Mouse (Mus musculus) heart, postnatal 10 days (tissue): ENCODE data around the gene Tpcn2. TPM values are rescaled to one million over a fixed set of nuclear protein-coding genes. Genes with fewer than 3 reads are reported as not detected.

Experiments used
- DNase-seq, 2 experiments: peaks; one replicate each; pipeline ENCODE4 v3.0.0; 2021
- intact Hi-C: fragments of 180-260 bp; cut with DNase I; formaldehyde crosslinking; loops from one replicate; pipeline ENCODE4 v1.15.1; 2025
- total RNA-seq, 2 experiments: library from RNA; stranded (reverse); gene quantifications; 2 replicates each; pipeline ENCODE4 v1.2.3; 2021

The Tpcn2 gene
- total RNA-seq, 2 experiments from 2014 or later = 5.5 to 7.6 TPM

- intact Hi-C loops = no loop called here
- DNase-seq = peak; percentile 79 to 86
Observed at GRCm38 (mm10) chr7:145300321-145301007, 16.7 kb upstream of the Tpcn2 start, which contains the start of gene Mrgprf. Mrgprf (plus strand) TSS chr7:145300828.

DNA sequence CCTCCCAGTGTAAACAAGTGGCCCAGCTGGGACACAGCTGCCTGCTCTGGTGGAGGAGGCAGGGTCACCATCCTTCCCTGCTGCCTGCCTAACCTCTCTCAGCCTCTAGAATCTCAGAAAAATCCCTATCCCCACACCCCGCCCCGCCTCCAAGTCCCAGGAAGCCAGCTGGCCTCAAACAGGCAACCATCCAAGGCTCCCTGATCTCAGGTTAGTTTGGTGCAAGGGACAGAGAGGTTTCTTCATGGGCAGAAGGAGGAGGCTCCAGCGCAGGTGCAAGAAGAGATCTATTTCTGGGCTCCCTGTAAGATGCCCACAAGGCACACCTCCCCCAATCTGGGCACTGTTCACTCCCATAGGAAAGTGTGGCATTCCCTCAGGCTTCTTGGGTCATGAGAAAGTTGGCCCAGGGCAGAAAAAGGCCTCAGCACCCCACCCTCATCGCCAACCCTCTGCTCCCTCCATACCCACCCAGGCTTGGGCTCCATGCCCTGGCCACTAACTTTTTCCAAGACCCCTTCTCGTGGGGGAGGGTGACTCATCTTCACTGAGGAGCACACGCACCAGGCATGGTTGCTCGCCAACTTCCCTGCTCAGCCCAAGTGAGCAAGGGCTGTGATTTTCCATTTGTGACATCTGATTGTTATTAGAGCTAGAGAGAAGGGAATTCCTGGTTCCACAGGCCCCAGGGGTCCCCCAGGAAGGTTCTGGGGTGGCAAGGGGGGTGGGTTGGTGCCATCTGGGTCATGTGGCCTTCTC, 15.9 kb upstream of the Tpcn2 start:
- intact Hi-C loops = no loop called here
- DNase-seq = peak; percentile 53 to 66

DNA sequence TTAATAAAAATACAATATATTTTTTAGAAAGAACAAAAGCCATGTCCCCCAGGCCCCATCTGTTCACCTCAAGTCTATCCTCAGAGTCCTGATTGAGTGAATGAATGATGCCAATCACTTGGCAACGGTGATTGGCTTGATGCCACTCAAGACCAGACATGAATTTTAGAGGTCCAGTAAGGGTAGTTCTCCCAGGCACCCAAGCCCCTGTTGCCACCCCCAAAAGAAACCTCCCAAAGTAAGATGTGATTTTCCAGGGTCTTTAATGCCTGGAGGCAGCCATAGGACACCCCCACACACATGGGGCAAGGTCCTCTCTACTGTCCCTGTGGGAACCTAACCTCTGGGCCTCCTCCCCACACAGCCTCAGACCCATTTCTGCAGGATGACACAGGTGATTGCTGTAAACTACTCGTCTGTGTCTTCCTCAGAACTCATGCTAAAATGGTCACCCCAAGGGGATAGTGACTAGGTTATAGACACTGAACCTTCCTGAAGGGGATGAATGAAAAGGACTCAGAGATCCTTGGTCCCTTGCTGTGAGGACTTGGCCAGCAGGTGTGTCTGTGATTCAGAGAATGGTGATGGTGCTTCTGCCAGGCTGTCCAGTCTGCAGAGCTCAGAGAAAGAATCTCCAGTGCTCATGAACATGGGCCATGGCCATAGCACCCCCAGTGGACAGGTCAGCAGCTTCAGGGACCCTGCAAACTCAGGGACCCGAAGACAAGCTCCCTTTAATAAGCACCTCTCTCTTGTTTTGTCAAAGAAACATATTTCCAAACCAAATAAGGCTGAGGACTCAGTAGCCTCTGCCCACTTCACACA, 15.1 kb upstream of the Tpcn2 start:
- intact Hi-C loops = no loop called here
- no peak for DNase-seq

GRCm38 (mm10) chr7:145293859-145294258, 10.0 kb upstream of the Tpcn2 start:
- DNase-seq = no peak
- intact Hi-C loops = no loop called here

DNA sequence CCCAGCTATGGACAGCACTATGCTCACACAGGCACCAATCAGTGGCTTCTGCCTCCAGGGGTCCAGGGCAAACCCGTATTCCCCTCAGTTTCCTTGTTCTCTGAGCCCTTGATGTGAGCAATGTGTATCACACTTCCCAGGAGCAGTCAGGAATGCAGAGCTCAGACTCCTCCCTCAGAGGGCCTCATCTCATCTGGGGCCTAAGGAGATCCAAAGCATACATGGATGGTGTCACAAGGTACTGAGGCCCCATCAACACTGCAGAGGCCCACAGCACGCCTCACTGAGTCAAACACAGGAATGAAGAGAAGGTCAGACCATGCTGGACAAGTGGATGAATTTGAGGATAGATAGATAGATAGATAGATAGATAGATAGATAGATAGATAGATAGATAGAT, 8.9 kb upstream of the Tpcn2 start:
- intact Hi-C loops = no loop called here

GRCm38 (mm10) chr7:145291847-145292246, 8.0 kb upstream of the Tpcn2 start:
- intact Hi-C loops = no loop called here
- no peak for DNase-seq

More for the DNA sequence above, 8.9 kb upstream of the Tpcn2 start:
- DNase-seq = no peak

DNA sequence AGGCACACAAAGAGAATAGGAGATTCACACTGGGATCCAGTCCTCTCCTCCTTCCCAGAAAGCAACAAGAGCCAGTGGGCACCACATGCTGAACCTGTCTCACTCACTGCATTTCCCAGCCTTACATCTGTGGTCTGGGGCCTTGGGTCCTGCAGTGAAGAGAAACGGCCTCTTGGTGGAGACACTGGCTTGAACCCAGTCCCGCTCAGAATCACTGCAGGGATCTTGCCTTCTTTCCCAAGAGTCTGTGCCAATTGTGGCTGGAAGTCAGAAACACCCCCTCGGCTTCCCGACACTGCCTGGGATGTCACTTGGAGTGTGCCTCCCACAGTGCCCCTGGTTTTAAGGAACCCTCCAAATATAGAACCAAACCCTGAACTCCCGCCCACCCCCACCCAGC, 5.5 kb upstream of the Tpcn2 start:
- peak; percentile 34 to 37 for DNase-seq
- intact Hi-C loops = no loop called here

DNA sequence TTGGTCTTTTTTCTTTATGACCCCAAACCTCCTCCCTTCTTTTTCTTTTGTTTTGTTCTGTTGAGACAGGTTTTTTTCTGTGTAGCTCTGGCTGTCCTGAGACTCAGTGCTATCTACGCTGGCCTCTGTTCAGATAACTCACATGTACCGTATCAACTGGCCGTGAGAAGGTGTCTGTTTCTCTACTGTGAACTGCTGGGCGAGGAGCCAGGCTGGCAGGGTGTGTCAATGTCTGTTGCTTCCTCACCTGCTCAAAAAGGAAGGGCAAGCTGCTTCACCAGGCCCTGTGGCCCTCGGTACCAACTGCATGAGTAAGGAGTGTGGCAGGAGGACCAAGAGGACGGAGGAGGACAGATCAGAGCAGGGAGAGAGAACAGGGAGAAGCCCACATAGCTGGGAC, 3.6 kb upstream of the Tpcn2 start:
- intact Hi-C loops = no loop called here
- DNase-seq = peak in 1 of 2 experiments; percentile 23

GRCm38 (mm10) chr7:145285476-145285875, 1.7 kb upstream of the Tpcn2 start:
- intact Hi-C loops = no loop called here
- no peak for DNase-seq

DNA sequence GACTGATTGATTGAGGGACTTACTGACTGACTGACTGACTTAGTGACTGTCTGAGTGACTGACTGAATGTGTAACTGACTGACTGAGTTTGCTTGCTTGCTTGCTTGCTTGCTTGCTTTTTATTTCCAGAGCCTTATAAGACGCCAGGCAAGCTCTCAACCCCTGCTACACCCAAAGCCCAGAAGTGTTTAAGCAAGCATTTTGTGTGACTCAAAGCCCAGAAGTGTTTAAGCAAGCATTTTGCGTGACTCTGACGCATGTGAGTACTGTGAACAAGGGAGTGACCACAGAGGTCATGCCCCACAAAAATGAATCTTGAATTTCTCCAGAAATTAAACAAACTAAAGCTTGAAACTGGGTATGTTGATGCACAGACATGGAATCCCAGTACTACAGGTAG, 482 bp upstream of the Tpcn2 start:
- no peak for DNase-seq
- intact Hi-C loops = no loop called here

DNA sequence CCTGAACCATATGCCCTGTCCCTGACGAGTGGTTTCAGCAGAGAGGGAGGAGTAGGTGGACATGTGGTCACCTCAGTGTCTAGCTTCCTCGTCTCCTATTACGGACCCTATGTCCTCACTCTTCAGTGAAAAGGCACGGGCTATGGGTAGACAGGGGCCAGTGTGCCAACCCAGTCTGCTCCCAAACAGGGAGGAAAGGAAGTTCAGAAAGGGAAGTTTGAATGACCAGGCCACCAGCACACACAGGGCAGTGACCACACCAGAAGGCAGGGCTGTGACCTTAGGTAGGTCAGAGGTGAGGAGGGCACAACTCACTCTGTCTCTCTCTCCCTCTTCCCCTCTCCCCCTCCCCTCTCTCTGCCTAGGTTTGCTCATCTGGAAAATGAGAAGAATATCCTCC, 770 bp downstream of the Tpcn2 start:
- intact Hi-C loops = no loop called here
- DNase-seq = peak in 1 of 2 experiments; percentile 11

DNA sequence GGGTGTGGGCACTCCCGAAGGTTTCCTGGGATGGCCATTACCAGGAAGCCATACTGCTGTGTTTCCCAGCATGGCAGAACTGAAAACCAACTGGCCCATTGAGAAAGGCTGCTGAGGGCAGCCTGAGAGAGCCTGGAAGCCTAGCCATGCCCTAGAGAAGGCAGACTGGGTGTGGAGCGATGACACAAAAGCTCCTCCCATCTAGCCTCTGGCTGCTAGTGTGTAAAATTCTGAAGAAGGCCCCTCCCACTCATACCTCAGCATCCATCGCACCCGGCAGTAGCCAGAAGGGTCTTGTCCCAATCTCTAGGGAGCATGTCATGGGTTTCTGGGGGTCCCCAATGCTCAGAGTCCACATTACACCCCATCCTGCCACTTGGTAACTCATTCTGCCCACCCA, 2.4 kb downstream of the Tpcn2 start:
- intact Hi-C loops = no loop called here
- DNase-seq = no peak

DNA sequence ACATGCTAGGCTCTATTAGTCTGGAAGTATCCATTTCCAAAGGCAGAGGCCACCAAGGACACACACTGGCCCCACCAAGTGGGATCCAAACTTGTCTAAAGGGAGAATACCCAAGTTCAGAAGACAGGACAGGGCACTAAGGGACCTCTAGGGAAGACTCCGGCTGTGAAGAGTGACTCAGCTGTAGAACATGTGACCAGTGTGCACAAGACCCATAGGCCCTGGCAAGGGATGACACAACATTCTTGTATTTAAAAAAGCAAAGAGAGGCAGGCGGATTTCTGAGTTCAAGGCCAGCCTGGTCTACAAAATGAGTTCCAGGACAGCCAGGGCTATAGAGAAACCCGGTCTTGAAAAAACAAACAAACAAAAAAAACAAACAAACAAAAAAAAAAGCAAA, 8.3 kb downstream of the Tpcn2 start:
- no peak for DNase-seq
- intact Hi-C loops = no loop called here

- intact Hi-C loops = no loop called here
Observed at GRCm38 (mm10) chr7:145270955-145271354, 12.9 kb downstream of the Tpcn2 start.

GRCm38 (mm10) chr7:145268890-145269289, 14.9 kb downstream of the Tpcn2 start:
- DNase-seq = no peak
- intact Hi-C loops = no loop called here

More at GRCm38 (mm10) chr7:145270955-145271354, 12.9 kb downstream of the Tpcn2 start:
- no peak for DNase-seq

- intact Hi-C loops = no loop called here
- peak; percentile 60 to 68 for DNase-seq
Observed at GRCm38 (mm10) chr7:145266011-145266410, 17.8 kb downstream of the Tpcn2 start.

- intact Hi-C loops = no loop called here
- DNase-seq = peak in 1 of 2 experiments; percentile 12
Observed at GRCm38 (mm10) chr7:145264202-145264601, 19.6 kb downstream of the Tpcn2 start.

DNA sequence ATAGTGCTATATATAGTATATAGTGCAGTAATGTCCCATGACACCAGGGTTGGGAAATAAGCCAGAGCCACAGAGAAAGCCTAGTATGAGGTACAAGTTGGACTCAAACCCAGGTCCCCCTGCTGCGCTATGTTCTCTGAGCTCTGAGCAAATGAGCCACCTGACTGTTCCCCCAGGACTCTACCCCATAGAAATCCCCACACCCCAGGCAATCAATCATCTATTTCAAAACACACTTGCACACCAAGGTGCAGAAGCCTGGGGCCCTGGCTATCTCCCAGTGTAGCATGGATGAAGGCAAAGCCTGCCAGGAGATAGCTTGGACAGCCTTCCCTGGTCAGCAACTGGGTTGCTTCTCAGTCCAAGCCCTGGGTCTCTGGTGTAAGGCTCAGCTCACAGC, 27.7 kb downstream of the Tpcn2 start:
- DNase-seq = no peak
- intact Hi-C loops = no loop called here

GRCm38 (mm10) chr7:145253986-145254630, 29.7 kb downstream of the Tpcn2 start:
- DNase-seq = no peak
- intact Hi-C loops = no loop called here

DNA sequence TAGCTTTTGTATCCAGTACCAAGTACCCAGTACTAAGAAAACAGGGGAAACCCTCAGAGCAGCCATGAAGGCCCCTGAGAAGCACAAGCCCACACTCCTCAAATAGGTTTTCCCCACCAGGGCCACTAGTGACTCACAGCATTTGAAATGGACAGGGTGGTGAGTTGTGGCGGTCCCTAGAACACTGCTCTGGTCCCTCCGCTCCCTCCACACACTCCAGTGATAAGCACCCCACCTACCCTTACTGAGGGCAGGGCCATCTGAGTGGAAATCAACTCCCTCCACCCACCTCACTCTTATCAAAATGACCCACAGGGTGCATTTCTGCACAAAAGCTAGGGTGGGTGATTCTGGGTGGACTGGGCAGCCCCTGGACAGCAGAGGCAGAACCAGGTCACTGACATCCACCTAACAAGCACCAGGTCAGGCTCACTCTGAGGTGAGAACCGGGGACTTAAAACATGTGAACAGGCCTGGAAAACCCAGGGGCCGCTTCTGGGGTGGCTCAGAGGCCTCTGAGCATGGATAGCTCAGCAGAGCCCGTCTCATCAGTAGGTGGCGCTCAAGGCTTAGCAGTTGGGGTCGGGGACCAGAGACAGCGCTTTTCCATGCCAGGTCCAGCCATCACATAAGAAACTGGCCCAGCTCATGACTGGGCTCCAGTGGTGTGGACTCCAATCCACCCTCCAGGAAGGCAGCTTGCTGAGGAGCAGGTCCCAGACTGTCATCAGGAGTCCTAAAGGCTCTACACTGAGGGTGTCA, 30.9 kb downstream of the Tpcn2 start:
- intact Hi-C loops = no loop called here

More for the DNA sequence above, 30.9 kb downstream of the Tpcn2 start:
- peak; percentile 87 to 94 for DNase-seq
